Mouse (Mus musculus) CD4-positive naive resting alpha-beta T cell, adult 57 days (primary cell): ENCODE data around the gene Sowahb. TPM values are rescaled to one million over a fixed set of nuclear protein-coding genes. Genes with fewer than 3 reads are reported as not detected.

Source experiments
- total RNA-seq: library from RNA; stranded (reverse); gene quantifications from one replicate; pipeline ENCODE4 v1.2.4, GENCODE M21; 2023

Gene Sowahb
- not detected for total RNA-seq

DNA sequence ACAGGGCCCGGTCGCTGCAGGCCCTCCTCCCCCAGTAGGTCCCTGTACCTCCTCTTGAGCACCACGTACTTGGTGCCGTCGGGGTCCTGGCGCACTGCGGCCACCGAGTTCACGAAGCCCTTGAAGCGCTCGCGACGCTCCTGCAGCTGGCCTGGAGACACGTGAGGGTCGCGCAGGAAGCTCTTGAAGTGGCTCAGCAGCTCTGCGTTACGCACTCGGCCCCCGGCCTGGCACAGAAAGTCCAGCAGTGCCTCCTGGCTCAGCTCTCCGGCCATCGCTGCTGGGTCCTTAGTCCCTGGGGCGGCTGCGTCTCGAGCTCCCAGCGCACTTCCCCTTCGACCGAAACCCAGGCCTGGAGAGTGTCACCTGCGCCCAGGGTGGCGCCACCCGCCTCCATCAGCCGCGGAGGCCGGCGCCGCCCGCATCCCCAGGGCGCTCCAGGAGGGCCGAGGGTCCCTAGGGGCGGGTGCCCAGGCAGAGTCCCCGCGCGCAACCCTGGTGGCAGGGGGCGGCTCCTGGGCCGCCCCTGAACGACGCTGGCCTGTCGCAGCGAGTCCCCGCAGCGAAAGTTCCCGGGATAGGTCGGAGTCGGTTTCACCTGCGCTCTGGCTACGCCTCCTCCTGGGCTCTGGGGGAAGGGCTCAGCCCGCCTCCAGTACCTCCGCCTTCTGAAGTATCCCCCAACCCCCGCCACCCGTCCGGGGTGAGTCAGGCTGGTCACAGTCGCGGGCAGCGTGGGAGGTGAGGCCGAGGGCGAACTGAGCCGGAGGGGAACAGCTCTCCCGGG lies at the start of gene Sowahb:
Sowahb (minus strand) TSS at position 439 of the 787 bp plus-strand sequence.

DNA sequence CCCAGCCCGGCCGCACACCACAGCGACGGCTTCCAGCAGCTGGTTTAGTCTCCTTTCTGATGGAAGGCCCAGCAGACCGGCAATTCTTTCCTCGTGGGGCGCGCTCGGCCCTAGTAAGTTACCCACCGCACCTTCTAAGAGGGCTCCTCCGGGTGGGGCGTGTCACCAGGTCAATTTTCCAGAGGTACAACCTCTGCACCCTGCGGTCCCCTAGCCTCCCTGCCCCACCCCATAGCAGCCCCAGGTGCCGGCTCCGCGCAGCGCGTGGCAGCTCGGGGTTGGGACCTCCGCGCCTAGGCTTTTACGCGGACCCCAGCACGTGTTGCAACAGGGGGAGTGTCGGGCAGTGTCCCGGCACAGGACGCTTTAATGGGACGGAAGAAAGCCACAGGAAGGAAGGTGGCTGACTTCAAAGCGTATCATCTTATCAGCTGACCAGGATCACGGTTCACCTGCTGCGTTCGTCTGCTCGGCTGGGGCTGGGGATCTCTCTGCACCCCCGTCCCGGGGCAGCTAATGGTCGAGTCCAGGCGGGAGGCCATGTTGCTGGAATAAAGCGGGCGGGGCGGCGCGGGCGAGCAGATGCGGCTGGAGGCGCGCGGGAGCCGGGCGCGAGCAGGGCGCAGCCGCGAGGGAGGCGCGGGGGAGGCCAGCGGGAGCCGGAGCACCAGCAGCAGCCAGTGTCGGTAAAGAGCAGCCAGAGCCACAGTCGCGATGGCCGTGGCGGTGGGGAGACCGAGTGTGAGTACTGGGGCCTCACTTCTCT lies 48.2 kb upstream of the Sowahb start, which contains the start of gene Sept11:
Sept11 (plus strand) TSS at position 581 of the 766 bp plus-strand sequence.

Other genes starting within 250 kb of the Sowahb start
- gene Sept11, start 48.4 kb upstream of the Sowahb start, total RNA-seq, result 47.8 TPM
- 161 TPM for gene Ccni, start 161.5 kb upstream of the Sowahb start, total RNA-seq
- gene 2010109A12Rik, start 161.5 kb upstream of the Sowahb start, total RNA-seq, result 7.8 TPM
- 76.7 TPM for gene Ccng2, start 222.2 kb upstream of the Sowahb start, total RNA-seq